Mouse (Mus musculus): ENCODE measurements around the gene Ehd3.

GRCm38 (mm10) chr17:73836601-73837000 is 32.7 kb downstream of the Ehd3 start:
- TF ChIP-seq POLR2A (IDR thresholded peaks at IDR 0.05; ENCODE audit: extremely low read depth, insufficient read depth, low read length) (no peak), CTCF (IDR thresholded peaks at IDR 0.05; ENCODE audit: low read depth, low read length) (no peak)

Data from liver, adult 2 months (tissue).